Mouse (Mus musculus): ENCODE measurements around the gene Marveld1.

Gene Marveld1

DNA sequence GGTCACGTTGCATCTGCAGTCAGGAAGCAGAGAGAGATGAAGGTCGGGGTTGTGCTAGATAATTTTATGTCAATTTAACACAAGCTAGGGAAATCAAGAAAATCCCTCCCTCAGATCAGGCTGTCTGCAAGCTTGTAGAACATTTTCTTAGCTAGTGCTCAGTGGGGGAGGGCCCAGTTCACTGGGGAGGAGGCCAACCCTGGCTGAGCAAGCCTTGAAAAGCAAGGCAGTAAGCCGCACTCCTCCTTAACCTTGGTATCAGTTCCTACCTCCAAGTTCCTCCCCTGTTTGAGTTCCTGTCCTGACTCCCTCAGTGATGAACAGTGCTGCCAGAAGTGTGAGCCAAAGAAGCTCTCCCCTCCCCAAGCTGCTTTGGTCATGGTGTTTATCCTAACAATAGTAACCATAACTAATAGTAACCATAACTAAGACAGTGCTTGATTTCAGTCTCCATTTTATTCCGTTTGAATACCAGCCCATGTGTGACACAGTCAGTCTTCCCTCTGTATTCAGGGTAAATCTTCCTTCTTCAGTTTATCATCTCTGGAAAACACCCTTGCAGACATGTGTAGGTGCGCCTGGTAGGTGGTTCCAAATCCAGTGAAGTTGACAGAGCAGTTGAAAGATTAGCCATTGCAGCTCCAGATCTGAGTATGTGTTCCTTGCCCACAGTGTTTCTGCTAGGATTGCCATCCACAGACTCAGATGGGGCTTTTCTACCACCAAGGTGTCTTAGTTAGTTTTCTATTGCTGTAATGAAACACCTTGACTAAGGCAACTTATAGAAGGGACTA lies 7.3 kb upstream of the Marveld1 start:
- no peak for DNase-seq (ENCODE audit: low spot score in 2 of 2)

DNA sequence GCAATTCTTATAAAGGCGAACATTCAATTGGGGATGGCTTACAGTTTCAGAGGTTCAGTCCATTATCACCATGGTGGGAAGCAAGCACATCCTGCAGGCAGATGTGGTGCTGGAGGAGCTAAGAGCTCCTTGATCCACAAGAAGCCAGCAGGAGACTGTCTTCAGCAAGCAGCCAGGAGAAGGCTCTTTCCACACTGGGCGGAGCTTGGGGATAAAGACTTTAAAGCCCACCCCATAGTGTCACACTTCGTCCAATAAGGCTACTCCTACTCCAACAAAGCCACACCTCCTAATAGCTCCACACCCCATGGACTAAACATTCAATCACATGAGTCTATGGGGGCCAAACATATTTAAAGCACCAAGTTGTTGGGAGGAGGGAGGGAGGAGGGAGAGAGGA lies 5.2 kb upstream of the Marveld1 start:
- no peak for DNase-seq (ENCODE audit: low spot score in 2 of 2)

DNA sequence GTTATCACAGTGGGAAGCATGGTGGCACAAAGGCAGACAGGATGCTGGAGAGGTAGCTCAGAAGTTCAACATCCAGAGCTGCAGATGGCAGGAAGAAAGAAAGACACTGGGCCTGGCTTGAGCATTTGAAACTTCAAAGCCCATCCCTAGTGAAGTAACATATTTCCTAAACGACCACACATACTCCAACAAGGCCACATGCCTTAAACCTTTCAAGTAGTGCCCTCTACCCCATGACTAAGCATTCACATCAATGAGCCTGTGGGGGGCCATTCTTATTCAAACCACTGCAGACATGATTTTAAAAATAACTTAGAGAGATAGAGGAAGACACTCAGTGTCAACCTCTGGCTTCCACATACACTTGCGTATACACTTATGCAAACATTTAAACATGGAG lies 4.4 kb upstream of the Marveld1 start:
- DNase-seq (ENCODE audit: low spot score in 2 of 2) = no peak

DNA sequence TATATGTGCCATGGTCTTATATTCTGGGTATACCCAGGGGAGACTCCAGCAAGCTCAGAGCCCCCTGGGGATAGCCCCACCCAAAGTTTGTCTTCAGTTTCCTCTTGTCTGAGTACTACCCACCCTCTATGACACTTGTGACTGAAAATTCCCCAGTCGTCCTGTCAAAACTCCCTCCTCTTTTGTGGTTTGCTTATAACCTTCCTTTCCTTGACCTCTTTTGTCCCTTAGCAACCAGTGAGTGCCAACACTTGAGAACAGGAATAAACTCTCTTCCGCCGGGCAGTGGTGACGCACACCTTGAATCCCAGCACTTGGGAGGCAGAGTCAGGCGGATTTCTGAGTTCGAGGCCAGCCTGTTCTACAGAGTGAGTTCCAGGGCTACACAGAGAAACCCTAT lies 3.1 kb upstream of the Marveld1 start:
- DNase-seq (ENCODE audit: low spot score in 2 of 2) = no peak

DNA sequence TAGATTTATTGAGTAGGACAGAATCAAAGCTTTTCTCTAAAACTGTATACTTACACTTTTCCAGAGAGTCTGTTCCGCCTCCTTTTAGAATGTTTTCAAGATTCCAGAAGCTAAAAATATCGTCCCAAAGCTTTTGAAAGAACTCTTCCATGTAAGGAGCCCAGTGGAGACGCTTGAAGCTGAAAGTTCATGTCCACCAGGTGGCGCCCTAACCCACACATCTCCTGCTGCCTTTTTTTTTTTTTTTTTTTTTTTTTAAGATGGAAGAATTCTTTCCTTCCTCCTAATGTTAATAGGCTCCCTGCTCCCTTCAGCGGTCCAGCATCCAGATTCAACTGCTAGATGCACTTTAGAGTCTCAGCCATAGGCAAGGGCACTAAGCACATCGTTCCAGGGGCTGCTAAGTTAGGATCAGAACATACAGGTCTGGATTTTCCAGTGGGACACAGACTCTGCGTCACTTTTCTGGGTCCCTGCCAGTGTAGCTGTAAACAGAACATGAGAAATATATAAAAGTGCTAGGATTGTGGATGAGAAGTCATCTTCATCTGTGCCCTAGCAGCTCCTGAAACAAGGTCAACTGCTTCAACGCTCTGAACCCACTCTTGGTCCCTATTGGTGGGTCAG lies 2.5 kb upstream of the Marveld1 start:
- DNase-seq (ENCODE audit: low spot score in 2 of 2) = peak; percentile 76 to 92

DNA sequence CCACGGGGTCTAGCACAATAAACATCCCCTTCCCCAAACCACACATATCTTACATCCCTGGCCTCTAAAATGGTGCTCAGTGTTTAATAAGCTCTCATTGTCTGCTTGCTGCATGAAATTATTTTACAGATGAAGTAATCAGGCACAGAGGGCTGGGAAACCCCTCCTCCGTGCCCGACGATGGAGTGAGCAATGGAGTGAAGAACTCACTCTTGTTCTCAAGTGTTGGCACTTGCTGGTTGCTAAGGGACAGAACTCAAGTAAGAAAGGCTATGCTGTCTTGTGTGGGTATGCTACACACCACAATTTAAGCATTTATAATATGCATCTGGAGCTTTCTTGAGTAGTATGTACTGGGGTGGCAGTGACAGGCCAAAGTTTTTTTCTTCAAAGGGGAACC lies 2.0 kb upstream of the Marveld1 start:
- no peak for DNase-seq (ENCODE audit: low spot score in 2 of 2)

DNA sequence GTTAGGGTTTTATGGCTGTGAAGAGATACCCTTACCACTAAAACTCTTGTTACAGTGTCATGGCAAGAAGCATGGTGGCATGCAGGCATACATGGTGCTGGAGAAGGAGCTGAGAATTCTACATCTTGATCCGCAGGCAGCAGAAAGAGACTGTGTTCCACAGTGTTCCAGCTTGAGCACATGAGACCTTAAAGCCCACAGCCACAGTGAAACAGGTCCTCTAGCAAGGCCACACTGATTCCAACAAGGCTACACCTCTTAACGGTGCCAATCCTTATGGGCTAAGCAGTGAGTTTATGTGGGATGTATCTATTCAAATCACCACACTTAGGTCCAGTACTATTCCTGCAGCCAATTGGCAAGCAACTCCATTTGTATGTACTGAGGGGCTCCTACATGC lies 1.5 kb upstream of the Marveld1 start:
- DNase-seq (ENCODE audit: low spot score in 2 of 2) = no peak

DNA sequence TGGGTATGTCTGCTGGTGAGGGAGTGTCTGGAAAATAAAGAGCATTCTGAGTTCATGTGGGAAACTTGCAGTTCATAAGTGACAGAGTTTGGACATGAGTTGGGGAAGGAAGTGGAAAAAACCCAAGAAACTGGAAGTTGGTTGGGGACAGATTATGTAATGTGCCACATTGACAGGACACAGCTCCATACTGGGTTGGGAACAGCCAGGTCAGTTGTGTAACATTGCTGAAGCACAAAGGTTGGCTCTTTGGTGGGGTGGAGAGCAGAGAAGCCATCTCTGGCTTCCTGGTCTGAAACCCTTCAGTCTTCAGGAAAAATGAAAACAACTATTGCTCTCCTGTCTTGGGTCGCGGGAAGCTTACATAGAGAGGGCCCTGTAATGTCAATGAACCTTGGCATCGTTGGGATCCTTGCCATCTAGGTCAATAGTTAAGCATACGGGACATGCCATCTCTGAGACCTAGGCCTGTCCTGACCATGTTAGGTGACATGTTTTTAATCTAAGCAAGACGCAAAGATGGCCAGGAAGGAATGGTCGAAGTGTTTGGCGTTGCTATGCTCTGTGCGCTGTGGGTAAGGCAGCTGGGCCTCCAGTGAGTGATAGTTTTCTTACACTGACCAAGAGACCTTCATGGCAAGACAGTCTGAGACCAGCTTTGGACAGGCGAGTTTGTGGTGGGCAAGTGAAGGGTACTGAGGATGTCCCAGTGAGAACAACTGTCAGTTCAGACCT lies 757 bp upstream of the Marveld1 start:
- no peak for DNase-seq (ENCODE audit: low spot score in 2 of 2)

DNA sequence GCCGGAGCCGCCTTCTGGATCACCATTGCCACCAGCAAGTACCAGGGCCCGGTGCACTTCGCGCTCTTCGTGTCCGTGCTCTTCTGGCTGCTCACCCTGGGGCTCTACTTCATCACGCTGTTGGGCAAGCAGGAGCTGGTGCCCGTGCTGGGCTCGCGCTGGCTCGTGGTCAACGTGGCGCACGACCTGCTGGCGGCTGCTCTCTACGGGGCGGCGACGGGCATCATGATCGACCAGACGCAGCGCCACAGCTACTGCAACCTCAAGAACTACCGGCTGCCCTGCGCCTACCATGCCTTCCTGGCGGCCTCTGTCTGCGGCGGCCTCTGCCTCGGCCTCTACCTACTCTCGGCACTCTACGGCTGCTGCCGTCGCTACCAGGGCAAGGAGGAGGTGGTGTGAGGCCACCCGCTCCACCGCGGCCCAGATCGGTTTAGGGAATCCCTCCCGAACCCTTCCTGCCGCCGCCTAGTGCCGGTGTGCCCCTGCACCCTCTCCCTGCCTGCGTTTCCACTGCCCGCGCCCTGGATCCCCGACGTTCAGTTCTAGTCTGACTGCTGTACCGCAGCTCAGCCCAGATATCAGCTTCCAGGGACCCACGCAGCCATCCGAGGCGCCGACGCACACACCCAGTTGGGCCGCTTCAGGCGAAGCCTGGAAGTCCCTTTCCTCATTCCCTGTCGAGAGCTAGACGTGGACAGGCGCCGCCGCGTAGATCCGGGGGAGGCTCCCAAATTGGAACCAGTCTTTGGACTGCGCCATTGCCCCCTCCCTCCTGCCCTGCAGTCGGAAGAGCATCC lies 769 bp downstream of the Marveld1 start:
- peak; percentile 25 to 73 for DNase-seq (ENCODE audit: low spot score in 2 of 2)

DNA sequence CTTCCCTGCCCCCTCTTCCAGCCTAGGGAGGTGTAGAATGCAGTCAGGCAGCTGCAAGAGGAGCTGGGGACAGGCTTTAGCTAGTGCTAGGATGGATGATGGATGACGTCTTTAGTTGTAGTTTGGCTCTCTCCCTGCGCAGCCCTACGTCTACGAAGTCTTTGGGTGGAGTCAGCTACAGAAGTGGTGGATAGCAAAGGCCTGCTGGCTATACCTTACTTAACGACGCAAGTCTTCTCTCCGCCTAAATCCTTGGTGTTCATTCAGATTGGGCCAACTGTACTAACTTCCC lies 1.3 kb downstream of the Marveld1 start:
- DNase-seq (ENCODE audit: low spot score in 2 of 2) = no peak

DNA sequence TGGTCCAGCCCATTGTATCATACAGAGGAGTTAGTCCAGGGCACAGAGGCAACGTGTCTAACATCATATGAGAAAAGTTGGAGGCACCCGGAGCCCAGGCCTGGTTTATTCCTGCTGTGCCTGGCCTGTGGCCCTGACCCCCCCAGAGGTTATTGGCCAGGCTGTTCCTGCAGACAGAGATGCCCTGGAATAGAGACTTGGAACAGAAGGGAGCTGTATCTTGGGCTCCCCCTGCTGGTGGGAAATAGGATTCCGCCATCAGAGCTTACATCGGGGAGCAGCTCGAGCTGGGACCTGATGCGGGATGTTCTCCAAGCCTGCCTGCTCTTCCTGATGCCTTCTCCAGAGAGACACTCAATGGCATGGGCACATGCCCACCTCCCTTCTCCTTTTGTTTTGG lies 4.8 kb downstream of the Marveld1 start:
- DNase-seq (ENCODE audit: low spot score in 2 of 2) = peak; percentile 73 to 89

DNA sequence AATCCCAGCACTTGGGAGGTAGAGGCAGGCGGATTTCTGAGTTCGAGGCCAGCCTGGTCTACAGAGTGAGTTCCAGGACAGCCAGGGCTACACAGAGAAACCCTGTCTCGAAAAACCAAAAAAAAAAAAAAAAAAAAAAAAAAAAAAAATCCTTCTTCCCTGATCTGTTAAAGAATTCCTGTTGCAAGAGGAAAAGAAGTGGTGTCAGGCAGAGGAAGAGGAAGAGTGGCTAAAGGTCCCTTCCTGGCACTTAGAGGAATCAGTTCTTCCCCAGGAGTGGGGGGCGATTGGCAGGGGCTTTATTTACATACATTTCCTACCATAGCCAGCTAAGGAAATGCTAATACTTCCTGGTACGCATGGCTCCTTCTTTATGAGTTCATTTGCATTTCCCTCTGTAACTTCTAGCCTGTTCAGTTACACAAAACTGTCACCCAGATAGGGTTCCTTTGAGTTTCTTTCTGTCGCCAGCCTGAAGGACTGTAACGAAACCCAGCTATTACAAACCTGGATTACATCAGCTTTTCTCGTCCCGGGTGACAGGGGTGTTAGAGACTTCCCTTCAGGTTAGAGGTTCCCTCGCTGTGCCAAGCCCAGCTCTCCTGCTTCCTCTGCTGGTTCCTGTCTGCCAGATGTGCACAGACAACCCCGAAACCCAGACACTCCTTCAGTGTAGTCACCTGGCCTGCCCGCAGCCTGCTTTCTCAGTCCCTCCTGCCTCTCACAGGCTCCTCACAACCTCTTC lies 10.5 kb downstream of the Marveld1 start:
- no peak for DNase-seq (ENCODE audit: low spot score in 2 of 2)

DNA sequence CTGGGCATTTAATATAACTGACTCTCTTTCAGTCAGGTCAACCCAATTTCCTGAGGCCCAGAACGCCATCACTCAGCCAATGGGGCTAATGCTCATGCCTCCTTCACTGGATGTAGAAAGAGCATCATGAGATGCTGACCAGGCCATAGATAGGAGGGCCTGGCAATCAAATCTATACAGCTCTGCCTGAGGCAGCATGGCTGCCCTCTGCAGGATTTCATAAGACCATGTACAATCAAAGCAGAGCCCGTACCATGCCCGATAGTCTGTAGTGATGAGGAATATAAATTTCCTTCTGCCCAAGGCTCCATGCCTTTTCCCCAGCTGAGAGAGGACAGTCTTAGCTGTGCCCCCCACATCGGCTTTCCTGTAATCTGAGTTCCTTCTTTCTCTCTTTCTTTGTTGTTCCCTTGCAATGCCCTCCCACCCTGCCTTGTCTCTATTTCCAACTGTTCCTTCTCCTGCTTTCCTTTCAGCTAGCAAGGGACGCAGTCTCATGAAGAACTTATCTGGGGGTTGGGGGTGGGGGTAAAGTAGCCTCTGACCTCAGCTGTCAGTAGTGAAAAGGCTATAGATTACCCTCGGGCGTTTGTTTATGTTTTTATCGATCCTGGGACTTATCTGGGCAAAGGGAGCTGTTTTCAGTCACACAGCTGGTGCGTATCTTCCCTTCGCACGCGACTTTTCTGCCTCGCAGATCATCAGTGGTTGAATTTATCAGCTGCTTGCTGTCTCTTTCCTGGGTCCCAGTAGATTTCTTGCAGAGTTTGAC lies 11.2 kb downstream of the Marveld1 start:
- no peak for DNase-seq (ENCODE audit: low spot score in 2 of 2)

DNA sequence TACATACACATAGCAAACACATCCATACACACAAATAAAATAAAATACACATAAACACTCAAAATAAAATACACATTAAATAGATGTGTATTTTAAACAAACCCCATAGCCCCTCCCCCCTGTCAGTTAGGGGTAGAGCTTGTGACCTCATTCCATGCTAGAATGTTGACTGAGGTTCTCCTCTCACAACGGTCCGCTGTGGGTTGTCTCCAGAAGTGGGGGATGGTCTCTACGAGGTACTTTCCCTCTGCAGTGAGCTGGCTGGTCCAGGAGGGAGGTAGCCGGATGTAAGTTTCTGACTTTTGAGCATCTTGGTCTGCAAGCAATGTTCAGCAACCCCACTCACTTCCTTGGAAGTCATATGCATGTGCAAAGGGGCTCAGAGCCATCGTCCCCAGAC lies 16.6 kb downstream of the Marveld1 start, which contains the start of gene Zfyve27:
Gene Zfyve27 (plus strand): TSS at position 188 of the 400 bp plus-strand sequence.
- no peak for DNase-seq (ENCODE audit: low spot score in 2 of 2)

DNA sequence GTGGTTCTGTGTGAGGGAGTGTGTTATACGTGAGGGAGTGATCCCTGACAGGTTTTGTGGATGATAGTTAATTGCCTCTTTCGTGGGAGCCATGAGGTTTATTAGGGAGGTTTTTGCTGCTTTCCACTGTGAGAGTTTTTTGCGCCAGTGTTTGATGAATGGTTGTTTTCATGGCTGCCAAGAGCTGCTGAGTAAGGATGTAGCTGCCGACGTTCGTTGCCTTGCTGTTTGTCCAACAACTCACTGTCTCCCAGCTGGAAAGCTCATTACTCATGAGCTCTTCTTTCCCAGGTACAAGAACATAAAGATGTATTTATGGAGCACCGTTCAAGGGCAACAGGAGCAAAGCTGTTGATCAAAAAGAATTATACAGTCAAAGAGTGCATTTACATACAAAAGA lies 17.0 kb downstream of the Marveld1 start:
- no peak for DNase-seq (ENCODE audit: low spot score in 2 of 2)

DNA sequence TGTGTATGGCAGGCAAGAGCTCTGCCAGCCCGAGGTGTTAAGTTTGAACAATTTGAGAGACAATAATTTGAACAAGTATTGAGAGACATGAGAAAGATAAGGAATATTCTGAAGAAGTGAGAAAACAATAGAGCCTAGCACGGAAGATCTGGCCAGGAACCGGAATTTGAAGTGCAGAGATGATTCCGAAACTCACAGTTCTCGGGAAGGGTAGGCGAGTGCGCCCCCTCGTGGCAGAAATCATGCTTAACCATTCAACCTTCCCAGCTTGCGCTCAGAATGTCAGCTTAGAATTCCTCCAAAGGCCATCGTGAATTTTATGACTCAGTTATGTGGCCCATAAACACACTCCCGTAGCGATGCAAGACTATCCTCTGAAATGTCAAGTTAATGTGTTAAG lies 18.9 kb downstream of the Marveld1 start:
- peak; percentile 82 to 96 for DNase-seq (ENCODE audit: low spot score in 2 of 2)

DNA sequence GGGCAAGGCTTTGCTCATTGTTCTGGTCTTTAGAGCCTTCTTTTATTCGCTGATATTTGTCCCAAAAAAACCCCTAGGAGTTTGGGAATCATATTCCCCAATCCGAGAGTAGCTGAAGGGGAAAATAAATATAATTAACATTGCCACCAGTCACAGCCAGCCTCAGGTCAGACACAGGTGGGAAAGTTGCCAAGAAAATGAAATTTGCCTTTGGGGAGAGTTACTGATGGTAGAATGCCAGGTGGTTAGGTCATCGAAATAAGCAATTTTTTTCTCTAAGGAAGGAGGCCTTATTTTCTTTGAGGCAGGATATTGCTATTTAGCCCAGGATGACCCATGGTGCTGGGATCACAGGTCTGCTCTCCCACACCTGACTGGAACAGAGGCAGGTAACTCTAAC lies 19.6 kb downstream of the Marveld1 start:
- DNase-seq (ENCODE audit: low spot score in 2 of 2) = no peak

DNA sequence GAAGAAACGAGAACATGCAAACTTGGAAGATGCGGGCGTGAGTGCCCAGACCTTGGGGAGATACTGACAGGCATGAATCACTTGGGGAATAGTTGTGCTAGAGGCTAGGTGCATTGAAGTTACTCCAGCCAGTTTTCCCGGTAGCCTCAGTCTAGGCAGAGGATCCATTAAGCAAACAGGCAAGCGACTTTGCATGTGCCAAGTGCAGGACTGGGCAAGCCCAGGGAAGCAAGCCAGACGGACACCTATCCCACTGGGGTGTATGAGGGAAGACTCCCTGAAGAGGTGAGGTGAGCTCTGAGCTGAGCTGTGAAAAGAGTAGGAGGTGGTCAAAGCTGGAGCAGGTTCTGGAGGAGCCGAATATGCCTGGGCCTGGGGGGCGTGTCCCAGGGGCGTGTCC lies 20.3 kb downstream of the Marveld1 start:
- DNase-seq (ENCODE audit: low spot score in 2 of 2) = no peak

DNA sequence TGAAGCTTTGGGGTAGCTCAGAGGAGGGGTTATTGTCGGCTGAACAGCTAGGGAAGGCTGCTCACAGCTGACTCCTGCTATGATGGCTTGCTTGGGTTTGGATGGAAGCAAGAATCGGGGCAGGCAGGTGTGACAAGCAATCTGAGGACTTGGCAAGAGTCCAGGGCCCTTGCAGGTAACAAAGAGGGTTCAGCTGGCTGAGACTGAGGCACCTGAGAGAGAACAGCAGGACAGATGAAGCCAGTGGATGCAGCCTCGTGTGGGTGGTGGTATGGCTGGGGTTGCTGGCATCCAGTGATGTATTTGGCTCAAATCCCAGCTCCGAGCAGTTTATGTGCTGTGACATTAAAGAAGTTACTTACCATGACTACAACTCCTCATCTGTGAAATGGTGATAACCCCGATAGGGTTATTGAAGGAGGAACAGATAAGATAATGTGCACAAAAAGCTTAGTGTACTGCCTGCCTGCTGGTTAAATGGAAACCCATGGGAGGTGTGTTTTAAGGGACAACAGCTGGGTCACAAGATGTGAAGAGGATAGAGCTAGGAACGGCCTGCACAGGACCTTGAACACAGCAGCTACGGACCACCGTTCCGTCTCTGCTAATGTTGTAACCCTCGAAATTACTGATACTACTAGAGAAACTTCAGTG lies 22.2 kb downstream of the Marveld1 start:
- no peak for DNase-seq (ENCODE audit: low spot score in 2 of 2)

Measured in spleen, postnatal 4 days (tissue).